In the genomic region with DNA sequence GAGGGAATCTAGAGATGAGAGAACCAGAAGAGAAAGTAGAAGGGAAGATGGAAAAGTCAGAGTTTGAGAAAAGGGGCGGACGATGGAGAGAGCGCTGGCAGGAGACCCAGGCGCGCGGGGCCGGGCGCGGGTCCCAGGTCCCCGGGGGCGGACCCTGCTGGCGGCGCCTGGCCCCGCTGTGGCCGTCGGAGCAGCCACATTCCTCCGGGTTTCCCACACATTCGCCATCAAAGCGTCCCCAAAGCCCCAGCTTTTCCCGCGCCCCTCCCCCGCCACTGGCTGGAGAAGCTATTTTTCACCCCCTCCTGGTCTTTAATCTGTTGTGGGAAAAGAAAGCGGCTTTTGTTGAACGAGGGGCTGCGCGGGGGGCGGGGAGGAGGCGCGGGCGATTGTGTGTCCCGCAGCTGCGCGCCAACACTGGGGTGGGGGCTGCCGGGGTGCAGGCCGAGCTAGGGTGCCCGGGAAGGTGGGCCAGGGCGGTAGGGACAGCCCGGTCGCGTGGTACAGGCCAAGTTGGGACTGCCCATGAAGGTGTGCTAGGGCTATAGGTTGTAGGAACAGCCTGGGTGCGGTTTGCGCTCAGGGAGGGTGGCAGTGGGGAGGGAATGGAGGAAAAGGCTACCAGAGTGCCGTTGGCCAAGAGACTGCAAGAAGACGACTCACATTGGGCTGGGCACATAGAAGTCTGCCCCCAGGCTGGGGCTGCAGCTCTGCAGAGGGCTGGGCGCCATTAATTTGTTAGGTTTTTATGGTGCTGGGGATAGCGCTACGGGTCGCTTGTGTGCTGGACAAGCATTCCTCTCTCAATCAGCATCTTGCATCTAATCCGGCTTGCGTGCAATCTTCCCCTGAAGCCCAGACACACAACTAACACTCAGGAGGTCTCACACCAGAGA, we compare ENCODE assay signal across 8 mouse cellular contexts. TPM values are rescaled to one million over a fixed set of nuclear protein-coding genes. Genes with fewer than 3 reads are reported as not detected.
DNase-seq lines count a peak whose midpoint lies in the region; ATAC-seq and TF ChIP-seq lines count a peak whose summit lies in the region.

No protein-coding gene starts in this region.

- TF ChIP-seq CTCF in olfactory bulb, adult 2 months (IDR thresholded peaks at IDR 0.05; ENCODE audit: insufficient read depth, low read depth, low read length), result no peak

- H3K4me1 ChIP-seq in forebrain, embryonic 16.5 days (replicated peaks; ENCODE audit: control insufficient read depth, insufficient read depth, low read length), result peaks cover 32% of the 10 kb centered on the region
- H3K4me1 ChIP-seq in intestine, embryonic 14.5 days (replicated peaks; ENCODE audit: control insufficient read depth, insufficient read depth, low read length), result peaks cover 36% of the 10 kb centered on the region
- H3K4me1 ChIP-seq in limb, embryonic 15.5 days, result peaks cover 55% of the 10 kb centered on the region
- H3K4me1 ChIP-seq in olfactory bulb, adult 2 months (ENCODE audit: control insufficient read depth, insufficient read depth, low read length), result peaks cover 12% of the 10 kb centered on the region

- no peaks in the 10 kb centered on the region for H3K27me3 ChIP-seq in forebrain, embryonic 16.5 days (replicated peaks; ENCODE audit: control insufficient read depth, insufficient read depth, low read length)
- no peaks in the 10 kb centered on the region for H3K27me3 ChIP-seq in intestine, embryonic 14.5 days (replicated peaks; ENCODE audit: control insufficient read depth, insufficient read depth, low read length)
- H3K27me3 ChIP-seq in limb, embryonic 15.5 days, result no peaks in the 10 kb centered on the region

- peak overlapping the region; percentile 48 for H3K4me3 ChIP-seq in forebrain, embryonic 16.5 days (replicated peaks; ENCODE audit: low read length)
- H3K4me3 ChIP-seq in intestine, embryonic 14.5 days (ENCODE audit: low read depth, low read length), result peak overlapping the region; percentile 37
- peak overlapping the region; percentile 43 for H3K4me3 ChIP-seq in limb, embryonic 15.5 days
- peak overlapping the region; percentile 37 for H3K4me3 ChIP-seq in olfactory bulb, adult 2 months (ENCODE audit: insufficient read depth, low read depth, low read length)

- no peaks in the 10 kb centered on the region for H3K9me3 ChIP-seq in forebrain, embryonic 16.5 days (ENCODE audit: control insufficient read depth, low read length)
- no peaks in the 10 kb centered on the region for H3K9me3 ChIP-seq in intestine, embryonic 14.5 days (ENCODE audit: control insufficient read depth, low read length)
- no peaks in the 10 kb centered on the region for H3K9me3 ChIP-seq in limb, embryonic 15.5 days

- WGBS in forebrain, embryonic 16.5 days, result 2% methylated on average over 47 of the region's 50 CpGs
- WGBS in intestine, embryonic 14.5 days, result 3% methylated on average over 47 of the region's 50 CpGs
- 2% methylated on average over 48 of the region's 50 CpGs for WGBS in limb, embryonic 15.5 days
- 12% methylated on average over 50 of the region's 50 CpGs for WGBS in olfactory bulb, adult 2 months

- H3K4me2 ChIP-seq in forebrain, embryonic 16.5 days (ENCODE audit: low read length), result peak overlapping the region; percentile 79
- peak overlapping the region; percentile 90 for H3K4me2 ChIP-seq in intestine, embryonic 14.5 days (ENCODE audit: low read length)
- H3K4me2 ChIP-seq in limb, embryonic 15.5 days, result peak overlapping the region; percentile 79

- H3K36me3 ChIP-seq in forebrain, embryonic 16.5 days (ENCODE audit: control insufficient read depth, insufficient read depth), result no peaks in the 10 kb centered on the region
- H3K36me3 ChIP-seq in intestine, embryonic 14.5 days (ENCODE audit: control insufficient read depth, insufficient read depth, low read length), result no peaks in the 10 kb centered on the region
- no peaks in the 10 kb centered on the region for H3K36me3 ChIP-seq in limb, embryonic 15.5 days

- DNase-seq in frontal cortex, postnatal 14 days (ENCODE audit: low spot score in 2 of 2), result peak; percentile 55 to 64
- no peak for DNase-seq in frontal cortex, adult 2 months (ENCODE audit: extremely low spot score in 1 of 2, low spot score in 1 of 2)
- DNase-seq in Muller cell, postnatal 12 days (ENCODE audit: inconsistent ontology term), result peak; percentile 95
- DNase-seq in intestine, embryonic 14.5 days (ENCODE audit: low spot score), result peak; percentile 84

- H3K9ac ChIP-seq in forebrain, embryonic 16.5 days (replicated peaks; ENCODE audit: low read depth, low read length), result peak overlapping the region; percentile 74
- H3K9ac ChIP-seq in intestine, embryonic 14.5 days (ENCODE audit: low read length), result peak overlapping the region; percentile 70
- peak overlapping the region; percentile 48 for H3K9ac ChIP-seq in limb, embryonic 15.5 days

- ATAC-seq in forebrain, embryonic 16.5 days, result peak; percentile 81
- ATAC-seq in intestine, embryonic 14.5 days (replicated peaks; ENCODE audit: low FRiP score, low TSS enrichment, low read depth), result peak; percentile 59; the same call in 1 of the 2 replicates
- ATAC-seq in limb, embryonic 15.5 days (ENCODE audit: insufficient number of reproducible peaks, low FRiP score, low TSS enrichment, low read depth), result peak; percentile 40; the same call in 1 of the 2 replicates
- ATAC-seq in inflammation-experienced regulatory T-cells, adult 6 months, result no peak

- no peak for TF ChIP-seq POLR2A in olfactory bulb, adult 2 months (IDR thresholded peaks at IDR 0.05; ENCODE audit: insufficient read depth, low read depth, low read length)

- peak overlapping the region; percentile 90 for H3K27ac ChIP-seq in forebrain, embryonic 16.5 days (ENCODE audit: low read length)
- H3K27ac ChIP-seq in intestine, embryonic 14.5 days (ENCODE audit: low read depth), result peak overlapping the region; percentile 97
- H3K27ac ChIP-seq in limb, embryonic 15.5 days, result peak overlapping the region; percentile 98
- peak overlapping the region; percentile 47 for H3K27ac ChIP-seq in olfactory bulb, adult 2 months (ENCODE audit: insufficient read depth, low read depth, low read length)

RNA-seq across cellular contexts. Expression of gene Id3, which starts 8.1 kb away (rescaled TPM):
- 90.0 and 90.1 TPM in 2 replicates for polyA plus RNA-seq in frontal cortex, adult 2 months (2012; rRNA removed)
- 85.1 and 102 TPM in 2 replicates for polyA plus RNA-seq in forebrain, embryonic 16.5 days (2015; fragmentation: Nextera tagmentation; extraction: Ambion mirVana)
- 325 and 351 TPM in 2 replicates for polyA plus RNA-seq in intestine, embryonic 14.5 days (2014; fragmentation: Nextera tagmentation; extraction: Ambion mirVana)
- polyA plus RNA-seq in limb, embryonic 15.5 days (2015; fragmentation: Nextera tagmentation; extraction: Ambion mirVana), result 488 and 490 TPM in 2 replicates
- polyA plus RNA-seq in olfactory bulb, adult 2 months (2012; ENCODE audit: insufficient read depth, insufficient read length, low replicate concordance, missing spikeins), result not detected in 2 replicates
- polyA plus RNA-seq in inflammation-experienced regulatory T-cells, adult 6 months (2017; shearing (Covaris generic)), result 100 to 1,000 TPM; 125 to 343 (median 290) TPM

RNA-seq across cellular contexts. Expression of gene E2f2, which starts 37.0 kb away (rescaled TPM):
- polyA plus RNA-seq in frontal cortex, adult 2 months (2012; rRNA removed), result 0.25 and 0.34 TPM in 2 replicates
- 3.9 and 4.3 TPM in 2 replicates for polyA plus RNA-seq in forebrain, embryonic 16.5 days (2015; fragmentation: Nextera tagmentation; extraction: Ambion mirVana)
- polyA plus RNA-seq in intestine, embryonic 14.5 days (2014; fragmentation: Nextera tagmentation; extraction: Ambion mirVana), result 4.1 and 5.0 TPM in 2 replicates
- 10.0 and 14.5 TPM in 2 replicates for polyA plus RNA-seq in limb, embryonic 15.5 days (2015; fragmentation: Nextera tagmentation; extraction: Ambion mirVana)
- 129 TPM in 1 of 2 replicates, not detected in the other for polyA plus RNA-seq in olfactory bulb, adult 2 months (2012; ENCODE audit: insufficient read depth, insufficient read length, low replicate concordance, missing spikeins)
- 10 to 100 TPM; 15.0 to 44.4 (median 16.8) TPM for polyA plus RNA-seq in inflammation-experienced regulatory T-cells, adult 6 months (2017; shearing (Covaris generic))

Comparison
In these comparisons a context has a peak if more than half of its experiments do, and no peak if none do; other contexts are left out.
1. DNase-seq: peak in frontal cortex, postnatal 14 days (2 of 2), Muller cell, postnatal 12 days (single experiment) and intestine, embryonic 14.5 days (single experiment); none in frontal cortex, adult 2 months (0 of 2).
2. H3K27ac ChIP-seq: peak in every context shown above with its lines; median percentile 98 in limb, embryonic 15.5 days; 97 in intestine, embryonic 14.5 days; 90 in forebrain, embryonic 16.5 days; 47 in olfactory bulb, adult 2 months.
3. RNA of gene Id3, which starts 8.1 kb away (polyA plus RNA-seq): 488 to 490 TPM in limb, embryonic 15.5 days, 325 to 351 TPM in intestine, embryonic 14.5 days, 125 to 343 TPM in inflammation-experienced regulatory T-cells, adult 6 months, 90.0 to 90.1 TPM in frontal cortex, adult 2 months and 85.1 to 102 TPM in forebrain, embryonic 16.5 days; not detected in olfactory bulb, adult 2 months; every median in the first group is over 10 times any median in the second.
4. Peak in every context shown above with its lines, with median percentiles within 50 percentile points of each other: H3K4me2 ChIP-seq, H3K4me3 ChIP-seq and H3K9ac ChIP-seq.